Mouse (Mus musculus) bone marrow macrophage, adult 2 months (primary cell): ENCODE results near the gene Stox2. TPM values are rescaled to one million over a fixed set of nuclear protein-coding genes. Genes with fewer than 3 reads are reported as not detected.

ENCODE experiments used
- H3K27ac ChIP-seq: 2 replicates; pipeline ENCODE4 v1.5.1; 2012; ENCODE audit warnings: low read depth, low read length; ENCODE audit not compliant: insufficient read depth
- H3K4me1 ChIP-seq: 2 replicates; pipeline ENCODE4 v1.6.1; 2012; ENCODE audit warnings: low read length; ENCODE audit not compliant: control insufficient read depth, insufficient read depth
- H3K4me3 ChIP-seq: 2 replicates; pipeline ENCODE4 v1.5.1; 2012; ENCODE audit warnings: mild to moderate bottlenecking, low read length, moderate library complexity; ENCODE audit not compliant: insufficient read depth
- CTCF ChIP-seq: IDR thresholded peaks from 2 replicates; pipeline ENCODE4 v1.5.1; 2012; ENCODE audit warnings: low read depth, mild to moderate bottlenecking, low read length, moderate library complexity
- POLR2A ChIP-seq: IDR thresholded peaks from 2 replicates; pipeline ENCODE4 v1.6.1; 2012; ENCODE audit warnings: mild to moderate bottlenecking, low read depth, low read length, borderline replicate concordance
- polyA plus RNA-seq: library from polyadenylated mRNA; stranded (reverse); fragments of >200 nt; gene quantifications from 2 replicates; pipeline ENCODE4 v1.2.4, GENCODE M21; 2012; ENCODE audit not compliant: missing spikeins, insufficient read depth, insufficient read length

Gene Stox2
- polyA plus RNA-seq, 1 experiment = 0.12 TPM

DNA sequence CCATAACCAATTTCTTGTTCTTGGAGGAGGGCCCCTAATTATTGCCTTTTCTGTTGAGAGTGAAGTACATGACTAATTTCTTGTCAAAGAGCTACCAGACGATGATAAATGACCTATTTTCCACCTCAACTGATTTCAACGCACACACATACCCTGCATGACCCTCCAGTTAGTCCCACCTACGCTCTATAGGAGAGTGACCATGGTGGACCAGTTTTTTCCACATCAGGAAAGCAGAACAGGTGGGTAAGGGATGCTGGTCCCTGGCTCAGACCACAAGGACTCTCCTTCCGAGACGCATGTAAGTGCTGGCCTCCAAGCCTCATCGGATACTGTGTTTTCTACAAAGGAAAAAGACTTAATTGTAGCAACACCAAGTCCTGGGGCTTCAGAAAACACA lies 65.4 kb downstream of the Stox2 start:
- H3K4me1 ChIP-seq = no peaks in the 10 kb centered on the region
- H3K4me3 ChIP-seq = no peak overlapping the region
- TF ChIP-seq POLR2A (no peak), CTCF (no peak)
- H3K27ac ChIP-seq = no peak overlapping the region

- Histone ChIP-seq H3K4me1 (no peaks in the 10 kb centered on the region), H3K4me3 (no peak overlapping the region), H3K27ac (no peak overlapping the region)
- TF ChIP-seq POLR2A (no peak), CTCF (no peak)
These were observed 66.1 kb downstream of the Stox2 start for GRCm38 (mm10) chr8:47380075-47380474.

DNA sequence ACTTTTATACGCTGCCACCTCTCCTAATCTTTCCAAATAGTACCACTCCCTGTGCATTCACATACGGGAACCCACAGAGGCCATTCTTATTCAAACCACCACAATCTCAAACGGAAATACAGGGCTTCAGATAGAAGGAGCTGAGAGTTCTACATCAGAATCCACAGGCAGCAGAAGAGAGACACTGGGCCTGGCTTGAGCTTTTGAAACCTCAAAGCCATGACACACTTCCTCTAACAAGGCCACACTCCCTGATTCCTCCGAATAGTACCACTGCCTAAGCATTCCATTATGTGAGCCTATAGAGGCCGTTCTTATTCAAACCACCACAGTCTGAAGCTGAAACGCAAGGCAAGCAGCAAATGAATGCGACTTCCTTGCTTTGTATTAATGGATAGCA lies 69.5 kb downstream of the Stox2 start:
- no peaks in the 10 kb centered on the region for H3K4me1 ChIP-seq
- TF ChIP-seq CTCF (no peak), POLR2A (no peak)
- no peak overlapping the region for H3K4me3 ChIP-seq
- H3K27ac ChIP-seq = no peak overlapping the region

DNA sequence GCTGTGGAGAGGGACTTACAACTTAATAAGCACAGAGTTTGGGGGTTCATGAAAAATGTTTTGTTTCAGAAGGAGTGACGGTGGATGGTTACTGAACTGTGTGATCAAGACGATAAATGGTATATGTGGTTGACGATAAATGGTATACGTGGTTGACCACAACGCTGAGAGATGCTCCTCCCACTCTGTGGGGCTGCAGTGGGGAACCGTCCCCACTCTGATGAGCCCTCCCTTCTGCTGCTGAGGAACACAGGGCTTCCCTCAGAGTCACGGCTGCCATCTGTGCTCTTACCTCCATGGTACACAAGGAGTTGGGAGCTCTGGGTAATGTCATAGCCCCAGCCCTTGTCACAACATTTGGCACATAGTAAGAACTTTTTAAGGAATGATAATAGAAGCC lies 72.4 kb downstream of the Stox2 start:
- no peak for TF ChIP-seq POLR2A
- no peak for TF ChIP-seq CTCF

DNA sequence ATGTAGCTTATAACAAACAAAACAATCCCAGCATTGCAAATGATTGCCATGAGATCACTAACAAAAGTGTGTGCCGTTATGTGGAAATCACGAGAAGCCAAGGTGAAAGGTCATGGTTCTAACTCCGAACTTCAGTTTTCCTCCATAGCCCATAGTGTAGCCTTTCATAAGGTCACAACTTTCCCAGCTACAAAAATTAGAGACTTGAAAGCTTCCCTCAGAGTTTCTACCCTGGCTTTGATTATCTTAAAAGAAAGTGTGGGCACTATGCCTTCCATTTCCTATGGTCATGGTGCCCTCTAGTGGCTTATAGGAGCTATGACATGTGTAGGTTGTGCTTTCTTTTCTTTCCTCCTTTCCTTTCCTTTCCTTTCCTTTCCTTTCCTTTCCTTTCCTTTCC lies 74.6 kb downstream of the Stox2 start:
- no peak overlapping the region for H3K27ac ChIP-seq
- TF ChIP-seq POLR2A (no peak), CTCF (no peak)
- no peaks in the 10 kb centered on the region for H3K4me1 ChIP-seq
- no peak overlapping the region for H3K4me3 ChIP-seq

More for the DNA sequence above, 72.4 kb downstream of the Stox2 start:
- H3K4me3 ChIP-seq = no peak overlapping the region
- no peak overlapping the region for H3K27ac ChIP-seq
- H3K4me1 ChIP-seq = no peaks in the 10 kb centered on the region

DNA sequence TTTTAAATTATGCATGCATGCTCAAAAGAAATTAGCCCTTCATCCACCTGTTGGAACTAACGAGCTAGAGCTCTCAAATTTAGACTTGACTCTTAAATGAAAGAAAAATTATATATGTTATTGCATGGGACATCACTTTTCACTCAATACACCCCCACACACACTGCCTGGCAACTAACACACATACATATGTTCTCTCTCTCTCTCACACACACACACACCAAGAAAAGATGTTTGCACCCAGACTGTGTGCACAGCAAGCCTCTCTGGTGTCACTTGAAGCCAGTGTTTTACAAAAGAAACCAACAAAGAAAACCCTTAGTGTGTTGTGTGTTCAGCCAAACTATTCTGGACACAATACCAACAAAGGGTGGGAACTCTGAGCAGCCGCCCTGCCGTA lies 75.1 kb downstream of the Stox2 start:
- no peak overlapping the region for H3K27ac ChIP-seq
- no peaks in the 10 kb centered on the region for H3K4me1 ChIP-seq
- TF ChIP-seq POLR2A = no peak
- TF ChIP-seq CTCF = no peak
- no peak overlapping the region for H3K4me3 ChIP-seq

DNA sequence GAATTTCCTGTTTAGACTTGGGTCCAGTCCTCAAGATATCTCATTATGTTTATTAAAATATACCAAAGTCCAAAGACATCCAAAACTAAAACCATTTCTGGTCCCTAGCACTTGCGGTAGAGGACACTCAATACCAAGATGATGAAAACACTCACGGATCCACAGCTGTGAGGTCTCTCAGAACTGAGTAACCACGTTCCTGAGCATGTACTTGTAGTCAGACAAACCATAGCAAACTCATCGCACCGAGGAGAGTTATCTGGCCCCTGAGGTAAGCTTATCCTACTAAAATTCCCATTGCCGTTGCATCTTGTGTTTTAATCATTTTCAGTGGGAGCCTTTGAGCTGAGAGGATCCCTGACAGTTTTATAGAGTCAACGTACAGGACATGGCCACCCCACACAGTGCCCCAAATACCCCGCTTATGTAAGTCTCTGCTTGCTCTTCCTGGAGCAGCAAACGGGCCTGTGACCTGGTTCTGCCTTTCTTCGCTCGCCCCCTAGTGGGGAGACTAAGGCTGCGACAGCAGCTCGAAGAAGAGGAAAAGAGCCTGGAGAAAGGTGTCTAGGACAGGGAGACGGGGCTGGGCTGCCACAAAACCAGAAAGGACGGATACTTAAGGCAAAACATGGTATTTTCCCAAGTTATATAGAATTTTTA lies 75.6 kb downstream of the Stox2 start:
- TF ChIP-seq POLR2A (no peak), CTCF (peak; percentile 77)
- no peaks in the 10 kb centered on the region for H3K4me1 ChIP-seq
- H3K27ac ChIP-seq = no peak overlapping the region
- H3K4me3 ChIP-seq = no peak overlapping the region

GRCm38 (mm10) chr8:47369949-47370348 lies 76.2 kb downstream of the Stox2 start:
- no peaks in the 10 kb centered on the region for H3K4me1 ChIP-seq
- H3K27ac ChIP-seq = no peak overlapping the region

GRCm38 (mm10) chr8:47369044-47369769 lies 77.0 kb downstream of the Stox2 start:
- Histone ChIP-seq H3K27ac (no peak overlapping the region), H3K4me1 (no peaks in the 10 kb centered on the region), H3K4me3 (no peak overlapping the region)
- TF ChIP-seq POLR2A (no peak), CTCF (no peak)

More at GRCm38 (mm10) chr8:47369949-47370348, 76.2 kb downstream of the Stox2 start:
- TF ChIP-seq CTCF (no peak), POLR2A (no peak)
- H3K4me3 ChIP-seq = no peak overlapping the region

DNA sequence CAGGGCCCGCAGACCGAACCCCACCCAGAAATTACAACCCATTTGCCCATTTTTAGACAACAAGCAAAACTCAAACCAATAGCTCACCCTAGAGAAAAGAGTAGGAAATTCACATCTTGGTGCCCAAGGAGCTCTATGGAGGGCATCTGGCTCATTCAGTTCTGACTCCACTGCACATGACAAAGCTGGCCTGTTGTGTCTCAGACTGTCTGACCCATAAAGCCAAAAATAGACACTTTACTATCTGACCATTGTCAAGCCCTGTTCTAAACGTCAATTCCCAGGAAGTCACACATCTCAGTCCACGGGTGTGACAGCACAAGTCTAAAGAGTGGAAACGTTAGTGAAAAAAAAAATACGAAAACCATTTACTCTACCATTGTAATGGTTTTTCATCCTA lies 79.1 kb downstream of the Stox2 start:
- TF ChIP-seq CTCF (no peak), POLR2A (no peak)
- no peak overlapping the region for H3K27ac ChIP-seq
- H3K4me1 ChIP-seq = no peaks in the 10 kb centered on the region
- H3K4me3 ChIP-seq = no peak overlapping the region
